8 mouse cellular contexts compared by ENCODE assay signal in genomic region chr3:130803591-130804326, GRCm38 (mm10).
DNase-seq lines count a peak whose midpoint lies in the region; ATAC-seq lines count a peak whose summit lies in the region.

No protein-coding gene starts in this region.

- H3K4me2 ChIP-seq in kidney, embryonic 16.5 days (replicated peaks; ENCODE audit: low read depth, low read length) = 0 out of 2 replicates have a peak overlapping the region, but pooled peaks have one; percentile 28

- H3K9ac ChIP-seq in kidney, embryonic 16.5 days (replicated peaks; ENCODE audit: low read length) = no peak overlapping the region

- H3K27me3 ChIP-seq in kidney, embryonic 16.5 days (ENCODE audit: insufficient read depth, low read length) = no peaks in the 10 kb centered on the region

- 12% methylated on average over 12 of the region's 12 CpGs for WGBS in kidney, embryonic 16.5 days

- DNase-seq in kidney, adult 11 months = no peak
- DNase-seq in adrenal gland, adult 8-10 months = peak; percentile 45
- peak; percentile 52 for DNase-seq in induced T-regulatory cell, adult 2 months (ENCODE audit: low read depth)
- peak; percentile 66 for DNase-seq in naive thymus-derived CD4-positive, alpha-beta T cell, adult 2 months (ENCODE audit: low read depth)
- DNase-seq in retina, postnatal 1 day = no peak
- DNase-seq in layer of hippocampus, adult 9-11 months = no peak
- no peak for DNase-seq in retina, embryonic 14.5 days (ENCODE audit: low spot score)

- ATAC-seq in kidney, embryonic 16.5 days (ENCODE audit: low FRiP score, low TSS enrichment) = peak; percentile 54

- H3K9me3 ChIP-seq in kidney, embryonic 16.5 days (ENCODE audit: low read length) = no peaks in the 10 kb centered on the region

- peaks cover 13% of the 10 kb centered on the region for H3K4me1 ChIP-seq in kidney, embryonic 16.5 days (ENCODE audit: insufficient read depth, low read length)

- H3K4me3 ChIP-seq in kidney, embryonic 16.5 days (ENCODE audit: low read length) = no peak overlapping the region

- peak overlapping the region; percentile 36; the same call in 1 of the 2 replicates for H3K27ac ChIP-seq in kidney, embryonic 16.5 days (ENCODE audit: low read length)

- no peaks in the 10 kb centered on the region for H3K36me3 ChIP-seq in kidney, embryonic 16.5 days (ENCODE audit: insufficient read depth, low read length)

Comparison
In these comparisons a context has a peak if more than half of its experiments do, and no peak if none do; other contexts are left out.
1. DNase-seq: peak in adrenal gland, adult 8-10 months (single experiment), induced T-regulatory cell, adult 2 months (single experiment) and naive thymus-derived CD4-positive, alpha-beta T cell, adult 2 months (single experiment); none in kidney, adult 11 months (single experiment), retina, postnatal 1 day (single experiment), layer of hippocampus, adult 9-11 months (single experiment) and retina, embryonic 14.5 days (single experiment).